Mouse (Mus musculus) right cerebral cortex, postnatal 25 days (tissue): ENCODE measurements at regions not wholly inside any gene's neighbourhood (a gene's known extent, or its start where the extent isn't known, plus 50 kb on each side); places are given as distances from the start of the nearest gene placed in this dataset.
A peak's percentile ranks its signal among the peaks of the same experiment; 100 is the strongest.
"Not testable (repeated sequence)": the region's sequence is repeated elsewhere in the genome, so short reads cannot be mapped to it uniquely, and the experiment has no call there.

Experiments
- DNase-seq: peaks from one replicate; pipeline ENCODE4 v3.0.0; 2022

DNA sequence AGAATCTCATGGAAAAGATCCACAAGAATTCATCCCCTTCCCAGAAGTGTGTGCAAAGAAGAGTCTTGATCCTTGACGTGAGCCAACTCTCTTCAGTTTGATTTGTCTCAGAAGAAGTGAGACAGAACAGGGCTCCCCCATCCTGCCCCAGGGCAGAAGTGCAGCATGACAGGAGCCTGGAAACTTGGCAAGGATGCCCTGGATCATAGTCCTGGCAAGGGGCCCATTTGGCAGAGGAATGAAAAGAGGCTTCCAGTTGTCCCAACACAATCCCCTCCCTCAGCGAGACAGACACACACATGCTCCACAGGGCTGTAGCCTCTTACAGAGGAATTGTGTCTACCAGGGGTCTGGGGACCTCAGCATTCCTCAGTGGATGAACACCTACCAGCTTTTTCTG, 102.7 kb downstream of the Ptpn20 start:
- no peak for DNase-seq

- no peak for DNase-seq
Observed at GRCm38 (mm10) chr14:33694224-33694623, 105.2 kb downstream of the Ptpn20 start.

DNA sequence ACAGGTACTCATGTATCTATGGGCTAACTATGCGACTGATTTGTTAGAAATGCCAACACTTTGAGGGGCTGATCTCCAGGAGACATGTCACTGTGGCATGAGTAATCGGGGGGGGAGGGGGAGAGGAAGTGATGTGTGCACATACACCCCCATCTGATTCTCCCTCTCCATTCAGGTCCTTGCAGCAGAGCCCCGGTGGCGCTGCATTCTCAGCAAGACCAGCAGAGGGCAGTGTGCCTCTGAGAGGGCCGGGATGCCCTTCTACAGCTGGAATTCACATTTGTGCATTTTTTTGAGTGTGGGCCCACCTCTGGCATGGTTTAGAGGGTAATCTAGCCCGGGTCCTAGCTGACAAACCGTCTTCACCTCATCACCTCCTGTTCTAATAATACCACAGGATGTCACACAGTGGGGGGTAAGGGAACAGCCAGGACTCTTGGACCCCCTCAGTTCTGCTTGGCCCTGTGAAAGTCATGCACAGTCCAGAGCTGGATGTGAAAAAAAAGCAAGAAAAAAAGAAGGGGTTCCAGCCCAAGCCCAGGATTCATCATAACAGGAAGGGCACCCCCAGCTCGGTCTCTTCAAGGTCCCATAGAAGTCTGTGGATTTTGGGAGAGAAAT, 106.5 kb downstream of the Ptpn20 start:
- peak; percentile 70 for DNase-seq

DNA sequence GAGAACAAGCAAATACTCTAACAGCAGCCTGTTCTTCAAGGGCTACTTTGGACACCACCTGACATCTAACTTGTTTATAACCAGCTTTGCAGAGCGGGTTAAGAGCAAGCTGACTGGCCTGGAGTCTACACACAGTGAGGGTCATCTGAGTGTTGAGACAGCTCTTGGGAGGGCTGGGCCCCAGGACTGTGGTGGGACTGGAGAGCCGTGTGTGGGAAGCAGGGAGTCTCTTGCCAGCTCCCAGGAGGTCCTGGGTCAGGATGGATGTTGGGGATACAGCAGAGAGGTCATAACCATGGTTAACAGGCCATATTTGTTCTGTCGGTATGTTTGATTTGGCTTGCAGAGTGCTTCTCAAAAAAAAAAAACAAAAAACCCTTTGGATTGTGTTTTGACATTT, 107.8 kb downstream of the Ptpn20 start:
- no peak for DNase-seq

GRCm38 (mm10) chr14:33699777-33700438, 110.9 kb downstream of the Ptpn20 start:
- no peak for DNase-seq

DNA sequence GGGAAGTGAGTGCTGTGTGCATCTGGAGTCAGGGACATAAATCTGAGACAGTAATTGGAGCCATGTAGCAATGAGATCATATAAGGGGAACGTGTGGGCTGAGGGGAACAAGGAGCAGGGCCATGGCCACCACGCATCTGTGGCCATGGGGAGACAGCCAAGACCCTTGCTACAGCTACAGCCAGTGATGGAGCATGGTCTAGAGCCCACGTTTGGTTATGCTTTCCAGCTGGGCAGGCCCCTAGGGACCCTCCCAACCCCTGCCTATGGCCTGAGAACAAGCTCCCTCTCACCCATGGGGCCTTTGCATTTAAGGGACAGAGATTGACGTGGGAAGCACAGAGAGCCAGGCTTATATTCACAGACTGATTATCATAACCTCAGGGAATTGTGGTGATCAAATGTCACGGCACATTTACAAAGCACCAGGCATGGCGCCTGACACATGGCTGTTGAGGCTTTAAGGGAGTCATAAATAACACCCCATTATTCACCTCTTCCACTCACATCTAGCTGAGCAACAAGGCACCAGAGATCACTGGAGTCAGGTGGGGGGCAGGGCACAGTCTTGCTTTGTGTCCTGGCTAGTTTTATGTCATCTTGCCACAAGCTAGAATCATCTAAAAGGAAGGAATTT, 118.8 kb downstream of the Ptpn20 start:
- no peak for DNase-seq

DNA sequence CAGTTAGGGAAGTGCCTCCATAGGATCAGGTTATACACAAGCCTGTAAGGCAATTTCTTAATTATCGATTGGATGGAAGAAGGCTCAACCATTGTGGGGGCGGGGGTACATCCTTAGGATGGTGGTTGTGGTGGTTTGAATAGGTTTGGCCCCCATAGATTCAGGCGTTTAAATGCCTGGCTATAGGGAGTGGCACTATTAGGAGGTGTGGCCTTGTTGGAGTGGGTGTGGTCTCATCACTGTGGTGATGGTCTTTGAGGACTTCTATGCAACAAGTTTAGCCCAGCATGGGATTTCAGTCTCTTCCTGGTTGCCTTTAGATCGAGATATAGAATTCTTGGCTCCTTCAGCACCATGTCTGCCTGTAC, 119.3 kb downstream of the Ptpn20 start:
- DNase-seq, result no peak

DNA sequence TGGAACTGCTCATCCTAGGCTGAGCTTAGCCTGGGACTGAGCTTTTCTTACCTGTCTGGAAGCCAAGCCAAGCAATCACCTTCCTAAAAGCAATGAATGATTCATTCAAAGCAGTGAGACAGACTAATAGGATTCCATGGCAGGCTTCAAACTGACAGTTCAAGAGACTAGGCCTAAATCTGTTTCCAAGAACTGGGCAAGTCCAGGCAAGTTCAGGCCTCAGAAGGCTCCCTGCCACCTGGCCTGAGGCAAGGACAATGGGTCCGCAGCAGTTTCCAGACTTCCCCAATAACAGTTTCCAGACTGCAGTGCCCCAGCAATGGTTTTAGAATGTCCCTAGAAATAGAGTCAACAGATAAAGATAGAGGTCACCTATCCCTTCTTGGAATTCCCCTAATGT, 123.5 kb downstream of the Ptpn20 start:
- no peak for DNase-seq

DNA sequence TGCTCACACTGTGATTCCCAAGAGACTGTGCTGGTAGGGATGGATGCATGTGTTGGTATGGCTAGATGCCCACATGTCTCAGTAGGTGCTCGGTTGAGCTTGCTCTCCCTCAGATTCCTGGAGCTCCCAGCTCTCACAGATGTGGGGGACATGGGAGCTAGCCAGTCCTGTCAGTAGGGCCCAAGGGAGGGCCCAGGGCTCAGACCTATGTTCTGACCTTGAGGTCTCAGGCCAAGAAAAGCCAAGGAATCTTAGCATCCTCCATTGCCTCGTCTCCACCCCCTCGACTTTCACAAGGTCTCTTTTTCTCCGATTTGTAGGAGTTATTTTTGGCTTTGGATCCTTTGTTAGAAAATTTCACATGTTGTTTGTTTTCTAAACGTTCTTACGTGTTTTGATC, 130.6 kb downstream of the Ptpn20 start:
- no peak for DNase-seq

DNA sequence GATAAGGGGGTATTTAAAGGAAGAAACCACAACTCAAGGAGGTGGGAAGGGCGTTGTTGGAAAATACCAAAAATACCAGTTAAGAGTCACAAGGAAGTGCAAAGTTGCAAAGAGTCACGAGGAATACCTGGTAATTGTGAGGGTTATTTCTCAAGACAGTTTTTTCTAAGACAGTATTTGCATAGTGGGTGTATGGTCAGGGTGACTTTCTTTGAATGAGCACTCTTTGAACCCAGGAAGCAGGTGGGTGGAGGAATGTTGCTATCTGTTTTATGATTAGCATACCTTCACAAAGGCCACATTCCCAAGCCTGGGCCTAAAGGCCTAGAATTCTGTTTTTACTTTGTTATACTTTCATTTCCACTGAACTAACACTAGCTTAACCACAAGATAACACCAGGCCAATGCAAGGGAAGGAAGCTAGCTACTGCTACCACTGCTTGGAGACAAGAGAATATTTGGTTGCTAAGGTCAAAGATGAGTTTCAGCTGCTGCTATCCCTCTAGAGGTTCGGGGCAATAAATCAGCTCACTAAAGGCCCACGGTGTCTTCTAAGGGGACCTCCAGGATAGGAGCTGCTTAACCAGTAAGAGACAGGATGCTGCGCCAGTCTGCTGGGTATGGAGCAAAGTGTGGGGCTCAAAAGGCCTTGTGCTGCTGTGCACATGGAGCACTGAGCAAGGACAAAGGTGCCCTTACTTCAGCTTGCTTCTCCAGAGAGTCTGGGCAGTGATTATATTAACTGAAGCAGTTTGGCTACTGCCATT, 133.6 kb downstream of the Ptpn20 start:
- not testable (repeated sequence) for DNase-seq

DNA sequence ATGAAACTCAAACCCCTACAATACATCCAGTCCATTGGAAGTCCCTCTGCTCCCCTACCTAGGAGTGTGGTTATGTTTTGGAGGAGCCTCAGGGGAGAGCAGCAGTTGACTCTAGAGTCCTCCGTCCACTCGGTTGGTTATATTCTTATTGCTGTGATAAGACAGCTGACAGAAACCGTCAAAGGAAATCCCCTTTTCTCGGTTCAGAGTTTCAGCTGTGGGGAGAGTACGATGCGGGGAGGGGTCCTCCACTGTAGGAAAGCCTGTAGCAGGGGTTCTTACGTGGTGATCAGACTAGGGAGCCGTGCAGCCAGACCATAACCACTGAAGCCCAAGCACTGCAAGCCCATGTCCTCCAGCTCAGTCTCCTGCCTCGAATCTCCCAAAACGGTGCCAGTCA, 137.5 kb downstream of the Ptpn20 start:
- DNase-seq, result no peak

GRCm38 (mm10) chr14:33729115-33729884, 140.3 kb downstream of the Ptpn20 start:
- no peak for DNase-seq

DNA sequence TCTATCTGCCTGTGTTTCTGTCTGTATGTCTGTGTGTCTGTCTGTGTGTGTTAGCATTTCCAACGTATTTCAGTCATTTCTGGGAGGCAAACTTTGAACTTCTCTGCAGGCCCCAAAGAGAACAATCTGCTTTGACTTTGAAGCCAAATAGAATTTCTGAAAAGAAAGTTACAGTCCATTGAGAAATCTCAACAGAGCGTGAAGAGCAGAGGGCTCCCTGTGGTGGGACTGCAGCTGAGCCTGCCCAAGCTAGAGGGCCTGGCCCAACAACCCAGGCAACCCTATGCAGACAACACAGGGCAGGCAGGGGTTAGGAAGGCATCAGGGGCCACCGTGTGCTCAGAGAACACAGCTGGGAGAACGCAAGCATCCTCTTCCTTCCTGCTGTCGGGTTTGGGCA, 143.7 kb downstream of the Ptpn20 start:
- no peak for DNase-seq

DNA sequence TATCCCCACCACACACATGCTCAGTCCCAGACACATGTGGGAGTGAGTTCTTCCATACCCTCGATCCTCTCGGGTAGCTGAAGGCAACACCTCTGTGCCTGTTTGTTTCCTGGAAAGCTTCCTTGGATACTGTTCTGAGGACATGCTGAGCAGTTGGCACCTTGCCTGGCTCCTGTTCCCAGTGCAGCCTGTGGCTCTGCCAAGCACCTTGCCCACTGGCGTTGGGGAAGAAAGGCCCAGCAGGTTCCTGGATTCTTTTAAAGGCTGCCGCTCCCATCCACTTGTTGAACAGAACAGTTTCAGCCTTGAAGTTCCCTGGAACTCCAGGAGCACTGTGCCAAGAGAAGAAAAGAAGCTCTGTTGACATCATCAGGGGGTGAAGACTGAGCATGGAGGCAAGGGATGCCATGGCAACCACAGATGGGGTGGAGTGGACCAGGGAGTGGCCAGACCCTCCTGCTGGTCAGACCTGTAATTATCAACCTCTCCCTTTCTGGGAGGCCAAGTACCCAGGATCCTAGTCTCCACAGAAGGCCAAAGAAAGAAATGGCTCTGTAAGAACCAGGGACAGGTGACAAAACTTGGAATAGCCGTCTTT, 145.5 kb downstream of the Ptpn20 start:
- peak; percentile 29 for DNase-seq

GRCm38 (mm10) chr14:33735653-33736052, 146.6 kb downstream of the Ptpn20 start:
- no peak for DNase-seq

DNA sequence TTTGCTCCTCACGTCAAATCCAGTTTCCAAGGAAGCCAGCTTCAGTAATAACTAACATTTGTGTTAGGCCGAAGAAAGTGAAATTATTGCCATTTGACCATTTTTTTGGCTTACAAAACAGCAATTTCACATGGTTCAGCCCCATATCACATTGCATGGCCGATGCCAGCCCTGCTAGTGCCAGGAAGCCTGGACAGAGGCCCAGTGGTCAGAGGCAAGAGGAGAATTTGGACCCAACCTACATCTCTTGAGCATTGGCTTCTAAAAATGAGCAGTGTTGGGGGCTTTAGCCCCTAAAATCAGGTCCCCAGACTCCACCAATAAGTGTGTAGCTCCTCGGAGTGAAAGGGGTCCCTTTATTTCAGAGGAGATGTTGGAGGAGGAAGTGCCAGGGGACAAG, 157.2 kb downstream of the Ptpn20 start:
- no peak for DNase-seq

DNA sequence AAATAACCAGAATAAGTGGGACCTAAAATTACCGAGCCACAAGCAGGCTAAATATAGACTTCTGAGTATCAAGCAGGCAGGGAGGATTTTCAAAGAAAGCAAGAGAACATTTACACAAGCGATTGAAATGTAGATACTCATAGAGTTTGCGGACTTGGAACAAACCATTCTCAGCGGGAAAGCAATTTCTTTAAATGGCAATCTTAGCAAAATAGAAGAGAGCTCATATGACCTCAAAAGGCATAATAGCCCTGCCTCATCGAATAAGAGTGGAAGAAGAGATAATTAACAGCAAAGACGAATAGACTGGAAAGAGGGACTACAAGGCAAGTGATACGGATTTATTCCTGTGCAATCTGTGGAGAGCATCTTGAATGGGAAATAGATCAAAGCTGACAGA, 163.7 kb upstream of the Gdf10 start:
- no peak for DNase-seq

- DNase-seq, result no peak
Observed at GRCm38 (mm10) chr14:33763641-33764046, 159.7 kb upstream of the Gdf10 start.

DNA sequence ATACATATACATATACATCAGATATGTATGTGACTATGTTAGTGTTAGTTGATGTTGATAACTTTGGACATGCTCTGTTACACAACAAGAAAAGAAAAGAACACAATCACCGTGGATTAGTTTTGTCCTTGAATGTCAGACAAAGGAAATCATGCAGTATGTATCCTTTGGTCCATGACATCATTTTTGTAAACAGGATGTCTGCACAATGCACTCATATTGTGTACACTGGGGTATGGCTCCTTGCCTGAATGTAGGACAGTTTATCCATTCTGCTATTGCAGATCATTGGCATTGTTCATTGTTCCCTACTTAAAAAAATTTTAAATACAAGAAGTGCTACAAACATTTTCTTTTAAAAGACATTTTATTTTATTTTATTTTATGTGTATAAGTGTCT, 157.6 kb upstream of the Gdf10 start:
- no peak for DNase-seq

- no peak for DNase-seq
Observed at GRCm38 (mm10) chr14:33772374-33772773, 151.0 kb upstream of the Gdf10 start.

GRCm38 (mm10) chr14:33789556-33789955, 133.8 kb upstream of the Gdf10 start:
- no peak for DNase-seq

GRCm38 (mm10) chr14:33794262-33794661, 129.1 kb upstream of the Gdf10 start:
- DNase-seq, result no peak
